Mouse (Mus musculus) cerebellum, adult 11-12 months (tissue): ENCODE data around the gene Paqr4.

Source experiments
- DNase-seq: peaks from one replicate; pipeline ENCODE4 v3.0.0; 2022

Gene Paqr4

DNA sequence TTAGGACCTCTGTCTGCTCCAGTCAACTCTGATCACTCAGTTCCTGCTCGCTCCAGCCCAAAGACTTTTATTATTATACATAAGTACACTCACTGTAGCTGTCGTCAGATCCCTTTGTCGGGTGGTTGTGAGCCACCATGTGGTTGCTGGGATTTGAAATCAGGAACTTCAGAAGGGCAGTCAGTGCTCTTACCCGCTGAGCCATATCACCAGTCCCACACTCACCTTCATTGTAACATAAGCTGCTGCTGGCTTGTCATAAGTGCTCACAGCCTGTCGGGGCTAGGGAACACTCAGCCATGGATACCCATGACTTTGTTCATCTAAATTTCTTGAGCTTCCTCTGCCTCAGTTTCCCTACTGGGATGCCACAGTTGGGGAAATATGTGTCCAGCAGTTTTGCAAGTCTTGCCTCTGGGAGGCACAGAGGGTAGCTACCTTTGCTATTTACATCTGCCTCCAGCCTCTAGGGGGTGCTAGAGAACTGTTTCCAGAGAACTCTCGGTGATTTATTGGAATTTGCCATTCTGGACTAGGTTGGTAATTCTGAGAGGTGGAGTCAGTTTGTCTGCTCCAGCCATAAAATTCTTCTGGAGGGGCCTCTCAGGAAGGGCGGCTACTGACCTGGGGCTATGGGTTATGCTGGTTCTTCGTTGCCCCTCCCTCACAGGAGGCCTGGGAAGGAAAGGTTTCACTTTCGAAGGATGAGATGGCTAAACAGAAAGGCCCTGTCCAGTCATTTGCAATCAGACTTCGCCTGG, 8.1 kb upstream of the Paqr4 start:
- DNase-seq: peak; percentile 68

DNA sequence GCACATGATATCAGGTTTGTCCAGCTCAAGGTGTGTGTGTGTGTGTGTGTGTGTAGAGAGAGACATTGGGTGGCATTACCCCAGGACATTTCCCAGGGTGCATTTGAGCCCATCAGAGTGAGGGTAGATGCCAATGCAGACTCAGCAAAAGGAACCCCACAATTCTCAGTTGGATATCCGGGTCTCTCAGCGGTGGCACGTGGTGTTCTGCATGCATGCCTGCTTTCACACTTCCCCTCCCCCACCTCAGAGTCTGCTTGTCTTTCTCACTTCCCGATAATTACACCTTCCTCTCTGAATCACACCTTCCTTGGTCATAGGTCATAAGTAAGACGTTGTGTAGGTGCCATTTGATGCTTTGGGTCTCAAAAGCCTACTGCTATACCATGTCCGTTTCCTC, 7.4 kb upstream of the Paqr4 start:
- no peak for DNase-seq

DNA sequence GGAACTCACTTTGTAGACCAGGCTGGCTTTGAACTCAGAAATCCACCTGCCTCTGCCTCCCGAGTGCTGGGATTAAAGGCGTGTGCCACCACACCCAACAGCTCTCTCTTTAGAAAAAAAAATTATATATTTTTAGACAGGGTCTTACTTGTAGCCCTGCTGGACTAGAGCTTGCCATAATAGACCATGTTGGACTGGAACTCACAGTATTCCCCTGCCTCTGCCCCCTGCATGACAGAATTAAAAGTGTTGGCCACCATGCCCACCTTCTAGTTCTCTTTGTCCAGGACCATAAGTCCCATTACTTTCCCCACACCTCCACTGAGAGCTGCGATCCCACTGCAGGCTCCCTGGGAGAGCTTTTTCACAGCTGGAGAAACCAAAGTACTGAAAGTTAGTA, 6.8 kb upstream of the Paqr4 start:
- DNase-seq: no peak

DNA sequence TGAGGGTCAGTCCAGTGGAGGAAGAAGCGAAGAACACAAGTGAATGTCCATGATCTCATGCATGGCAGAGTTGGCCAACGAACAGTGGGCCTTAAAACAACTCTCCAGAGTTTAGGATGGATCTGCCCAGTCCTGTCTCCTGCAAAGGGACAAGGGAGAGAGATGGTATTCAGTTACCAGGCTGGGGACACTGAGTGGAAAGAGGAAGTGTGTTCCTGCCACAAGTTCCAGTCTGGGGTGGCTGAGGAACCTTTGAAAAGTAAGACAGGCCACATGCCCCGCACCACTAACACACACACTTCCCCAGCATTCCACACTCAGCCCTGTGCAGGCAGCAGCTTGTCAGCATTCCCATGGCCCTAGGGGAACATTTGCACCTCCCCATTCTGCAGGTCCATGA, 6.1 kb upstream of the Paqr4 start:
- DNase-seq: peak; percentile 20

DNA sequence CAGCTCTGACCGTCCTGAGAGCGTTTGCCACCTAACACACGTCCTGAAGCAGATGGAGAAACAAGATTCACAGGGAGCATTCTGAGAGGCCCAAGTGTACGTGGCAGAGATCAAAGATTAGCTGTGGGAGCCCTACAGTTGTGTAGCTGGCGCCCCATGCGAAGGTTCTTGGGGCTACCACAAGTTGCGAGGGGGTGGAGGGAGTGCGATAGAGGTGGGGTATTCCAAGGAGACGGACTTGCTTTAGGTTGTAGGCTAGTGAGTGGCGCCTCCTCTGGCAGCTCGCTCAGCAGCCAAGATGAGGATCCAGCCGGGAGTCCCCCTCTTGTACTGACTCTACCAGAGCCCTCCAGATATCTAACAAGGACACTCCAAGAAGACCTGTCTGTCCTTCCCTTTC, 5.6 kb upstream of the Paqr4 start:
- DNase-seq: peak; percentile 42

DNA sequence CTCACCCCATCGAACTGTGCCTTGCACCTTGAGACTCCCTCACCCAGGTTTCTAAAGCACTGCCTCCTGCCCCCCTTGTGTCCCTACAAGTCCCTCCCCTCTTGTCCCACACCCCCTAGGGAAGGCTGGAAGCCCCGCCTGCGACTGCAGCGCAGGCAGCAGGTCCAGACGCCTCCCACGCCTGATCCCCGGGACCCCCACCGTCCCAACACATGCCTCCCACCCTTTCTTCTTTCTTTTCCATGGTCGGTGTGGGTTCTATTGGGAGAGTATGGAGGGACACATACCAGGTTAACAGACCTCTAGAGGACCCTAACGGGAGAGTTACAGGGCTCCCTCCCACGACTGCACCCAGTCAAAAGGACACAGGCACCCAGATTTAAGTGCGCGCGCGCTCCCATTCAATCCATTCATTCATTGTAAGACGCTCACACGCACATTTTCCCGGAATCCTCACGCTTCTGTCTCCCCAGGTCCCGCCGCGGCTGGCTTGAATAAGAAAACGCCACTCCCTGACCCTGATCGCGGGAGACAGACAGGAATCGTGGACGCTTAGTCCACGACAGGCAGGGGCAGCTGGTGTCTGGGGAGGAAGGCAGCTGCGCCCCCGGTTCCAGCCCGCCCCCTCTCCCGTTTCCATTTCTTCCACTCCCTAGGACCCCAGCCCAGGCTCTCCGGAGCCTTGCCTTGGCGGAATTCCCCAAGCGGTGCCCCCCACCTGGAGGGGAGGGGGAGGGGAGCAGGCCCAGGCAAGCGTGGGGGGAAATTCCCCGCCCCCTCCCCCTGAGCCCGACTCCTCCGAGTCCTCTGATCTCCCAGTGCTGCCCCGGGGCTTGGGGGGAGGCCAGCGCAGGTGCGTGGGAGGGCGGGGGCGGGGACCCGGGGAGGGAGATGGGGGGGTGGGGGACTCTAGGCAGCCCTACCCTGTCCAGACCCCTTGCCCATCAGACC, 4.9 kb upstream of the Paqr4 start, which contains the start of gene Kremen2:
Gene Kremen2, minus strand, starts transcription at position 533 of the 951 bp plus-strand sequence.
- peak; percentile 48 for DNase-seq

DNA sequence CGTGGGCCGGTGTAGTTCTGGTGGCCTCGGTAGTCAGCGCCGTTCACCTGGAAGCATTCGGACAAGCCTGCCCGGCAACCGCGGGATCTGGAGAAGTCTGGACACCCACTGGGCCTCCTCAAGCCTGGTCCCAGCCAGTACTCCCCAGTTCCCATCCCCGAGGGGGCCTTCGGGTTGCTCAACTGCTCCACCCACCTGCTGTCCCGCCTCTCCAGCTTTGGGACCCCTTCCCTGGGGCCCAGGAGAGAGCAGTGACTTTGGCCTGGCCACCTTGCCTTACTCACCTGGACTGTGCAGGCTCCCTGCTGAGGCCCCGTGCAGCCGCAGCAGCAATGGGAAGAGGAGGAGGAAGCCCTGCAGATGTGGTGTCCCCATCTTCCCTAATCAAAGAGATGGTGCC, 4.0 kb upstream of the Paqr4 start:
- DNase-seq: peak; percentile 52

DNA sequence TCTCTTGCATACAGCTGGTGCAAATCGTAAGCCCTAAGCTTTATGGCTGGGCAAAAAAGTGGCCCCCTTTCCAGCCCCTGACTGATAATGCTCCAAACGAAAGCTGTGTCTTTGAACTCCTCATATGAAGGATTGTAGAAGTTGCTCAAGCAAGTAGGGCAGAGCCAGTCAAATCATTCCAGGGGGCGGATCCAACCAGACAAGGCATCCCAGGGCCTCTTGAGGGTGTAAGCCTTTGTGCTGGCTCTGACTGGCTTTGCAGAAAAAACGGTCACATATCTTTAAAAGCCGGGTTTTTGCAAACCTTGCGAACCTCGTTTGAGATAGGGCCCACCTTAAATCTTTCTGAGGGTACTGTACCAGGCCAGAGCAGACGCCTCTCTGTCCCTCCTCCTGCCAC, 3.4 kb upstream of the Paqr4 start:
- peak; percentile 28 for DNase-seq

DNA sequence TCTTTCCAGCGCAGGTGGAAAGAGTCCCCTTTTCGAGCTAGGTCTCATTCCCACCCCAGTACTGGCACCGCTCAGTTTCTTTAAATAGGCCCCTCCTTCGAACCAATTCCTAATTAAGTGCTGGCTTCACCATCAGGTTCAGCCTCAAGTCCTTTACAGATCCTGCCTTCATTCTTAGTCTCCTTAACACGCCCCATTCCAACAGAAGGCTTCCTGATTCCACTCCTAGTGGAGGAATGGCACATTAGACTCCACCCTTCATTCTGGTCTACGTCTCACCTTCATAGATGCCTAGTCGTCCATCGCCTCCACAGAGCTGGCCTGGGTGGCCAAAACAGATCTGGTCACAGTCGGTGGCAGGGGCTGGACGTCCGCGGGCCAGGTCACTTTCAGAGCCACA, 2.3 kb upstream of the Paqr4 start:
- DNase-seq: no peak

DNA sequence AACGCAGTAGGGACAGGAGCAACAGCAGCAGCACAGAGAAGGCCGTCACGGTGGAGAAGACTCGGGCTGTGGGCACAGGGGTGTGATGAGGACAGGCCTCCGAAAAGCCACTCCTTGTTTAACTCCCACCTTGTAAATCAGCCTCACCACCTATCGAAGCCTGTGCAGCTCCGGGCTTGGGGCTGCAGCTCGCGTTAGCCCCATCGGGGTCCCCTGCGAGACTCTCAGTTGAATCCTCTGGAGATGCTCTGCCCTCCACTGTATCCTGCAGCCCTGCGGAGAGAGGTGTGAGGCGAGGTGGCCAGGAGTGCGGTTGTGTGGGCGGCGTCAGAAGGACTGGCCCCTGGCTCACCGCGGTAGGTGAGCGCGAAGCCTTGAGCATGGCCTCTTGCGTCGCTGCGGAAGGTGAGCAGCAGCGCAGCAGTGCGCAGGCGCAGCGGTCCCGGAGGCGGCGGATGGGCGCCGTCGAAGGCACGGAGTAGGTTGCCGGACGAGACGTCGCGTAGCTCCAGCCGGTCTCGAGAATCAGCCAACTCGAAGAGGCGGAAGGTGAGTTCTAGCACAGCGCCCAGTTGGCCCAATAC, 1.6 kb upstream of the Paqr4 start:
- DNase-seq: peak; percentile 65

DNA sequence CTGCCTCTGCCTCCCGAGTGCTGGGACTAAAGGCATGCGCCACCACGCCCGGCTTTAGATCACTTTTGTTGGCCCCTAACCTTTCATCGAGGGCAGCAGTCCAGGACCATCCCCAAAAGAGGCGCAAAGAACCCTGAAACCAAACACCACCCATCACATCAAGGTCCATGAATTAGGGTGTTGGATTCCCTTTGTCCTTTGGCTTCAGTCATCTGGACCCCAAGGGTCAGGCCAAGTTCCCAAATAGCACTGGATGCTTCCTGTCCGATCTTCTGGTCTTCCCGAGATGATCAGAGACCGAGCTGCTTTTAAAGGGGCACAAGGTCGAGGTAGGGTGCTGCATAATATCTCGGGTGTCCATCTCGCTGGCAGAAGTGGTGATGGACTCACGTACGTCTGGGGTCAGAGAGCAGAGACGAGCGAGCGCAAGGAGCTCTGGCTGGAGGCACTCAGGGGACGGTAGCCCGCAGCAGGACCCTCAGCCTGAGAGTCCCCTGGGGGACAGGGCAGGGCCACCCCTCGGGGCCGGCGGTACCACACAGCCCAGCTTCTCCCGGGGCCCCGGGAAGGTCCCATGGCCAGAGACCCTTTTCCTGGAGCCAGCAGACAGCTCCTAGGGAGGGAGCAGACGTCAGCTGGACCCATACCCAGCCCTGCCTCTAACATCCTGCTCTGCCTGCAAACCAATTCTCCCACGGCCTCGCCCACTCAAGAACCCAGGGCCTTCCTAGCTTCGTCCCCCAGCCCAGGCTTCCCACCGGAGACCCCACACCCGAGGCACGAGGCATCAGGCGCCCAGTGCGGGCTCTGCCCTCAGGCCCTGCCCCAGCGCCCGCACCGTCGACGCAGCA, 917 bp upstream of the Paqr4 start:
- peak; percentile 63 for DNase-seq

DNA sequence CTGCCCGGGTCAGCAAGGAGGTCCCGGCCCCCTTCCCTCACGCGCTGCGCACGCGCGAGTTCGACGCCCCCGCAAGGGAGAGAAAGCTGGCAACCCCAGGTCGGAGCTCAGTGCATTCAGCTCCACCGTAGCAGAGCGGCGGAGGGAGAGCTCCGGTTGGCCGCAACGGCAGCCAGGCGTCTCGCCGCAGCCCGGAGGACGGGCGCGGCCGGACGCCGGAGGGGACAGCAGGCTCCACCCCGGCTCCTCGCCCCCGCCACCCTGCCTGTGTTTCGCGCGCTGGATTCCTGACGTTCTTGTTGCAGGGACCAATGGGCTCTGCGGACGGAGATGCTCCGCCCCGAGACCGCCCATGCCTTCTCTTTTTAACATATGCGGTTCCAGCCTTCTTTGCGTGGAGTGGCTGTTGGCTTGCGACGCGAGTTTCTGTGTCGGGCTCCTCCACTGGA, 507 bp downstream of the Paqr4 start:
- peak; percentile 95 for DNase-seq

DNA sequence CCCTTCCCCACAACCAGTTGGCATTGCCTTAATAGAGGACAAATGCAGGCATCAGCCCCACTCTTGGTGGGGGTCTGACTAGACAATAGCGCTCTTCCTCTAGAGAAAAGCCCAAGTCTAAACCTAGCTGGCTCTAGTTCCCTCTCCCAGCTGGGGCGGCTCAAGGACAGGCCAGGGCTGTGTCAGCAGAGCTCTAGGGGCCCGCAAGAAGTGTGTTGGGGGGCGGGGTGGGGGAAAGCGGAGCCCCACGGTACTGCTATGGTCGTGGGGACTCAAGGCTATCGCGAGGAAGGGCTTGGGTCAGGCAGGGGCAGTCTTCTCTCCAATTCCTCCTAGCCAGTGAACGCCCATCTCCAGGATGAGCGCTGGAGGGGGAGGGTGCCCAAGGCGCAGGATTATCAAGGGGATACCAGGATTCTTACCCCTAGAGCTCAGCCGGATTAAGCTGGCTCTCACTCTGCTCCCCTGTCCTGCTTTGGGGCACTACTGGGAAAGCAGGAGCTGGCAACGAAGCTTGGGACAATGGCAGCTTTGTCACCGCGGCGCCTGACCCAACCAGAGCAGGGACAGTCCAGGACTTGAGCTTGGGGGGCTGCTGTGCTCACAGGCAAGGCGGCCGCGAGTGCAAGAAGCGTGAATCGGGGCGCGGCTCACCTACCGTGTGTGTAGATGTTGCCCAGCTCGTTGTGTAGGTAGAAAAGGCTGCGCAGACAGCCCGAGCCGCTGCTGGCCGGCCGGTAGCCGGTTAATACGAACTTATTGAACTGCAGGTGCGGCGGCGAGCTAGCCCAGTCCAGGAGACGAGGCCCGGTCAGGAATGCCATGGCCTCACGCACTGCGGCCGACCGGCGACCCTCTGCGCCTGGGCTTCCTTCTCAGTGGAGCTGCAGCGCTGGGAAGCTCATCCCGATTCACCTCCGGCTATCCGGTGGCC, 1.2 kb downstream of the Paqr4 start:
- peak; percentile 65 for DNase-seq

DNA sequence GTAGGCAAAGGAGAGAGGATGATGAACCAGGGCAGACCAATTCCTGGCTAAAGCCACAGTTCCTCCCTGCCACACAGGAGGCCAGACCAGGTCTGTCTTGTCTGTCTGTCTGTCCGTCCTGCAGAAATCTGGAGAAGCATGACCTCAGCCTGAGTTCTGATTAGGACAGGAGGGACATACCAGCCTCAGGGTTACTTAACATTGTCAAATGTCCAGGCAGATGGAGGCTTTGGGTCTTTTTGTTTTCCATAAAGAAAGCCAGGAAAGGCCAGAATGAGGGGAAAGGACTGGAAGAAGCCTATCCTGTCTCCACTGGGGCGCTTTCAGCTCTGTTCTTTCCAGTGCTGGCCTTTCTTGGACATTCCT, 1.8 kb downstream of the Paqr4 start:
- no peak for DNase-seq

DNA sequence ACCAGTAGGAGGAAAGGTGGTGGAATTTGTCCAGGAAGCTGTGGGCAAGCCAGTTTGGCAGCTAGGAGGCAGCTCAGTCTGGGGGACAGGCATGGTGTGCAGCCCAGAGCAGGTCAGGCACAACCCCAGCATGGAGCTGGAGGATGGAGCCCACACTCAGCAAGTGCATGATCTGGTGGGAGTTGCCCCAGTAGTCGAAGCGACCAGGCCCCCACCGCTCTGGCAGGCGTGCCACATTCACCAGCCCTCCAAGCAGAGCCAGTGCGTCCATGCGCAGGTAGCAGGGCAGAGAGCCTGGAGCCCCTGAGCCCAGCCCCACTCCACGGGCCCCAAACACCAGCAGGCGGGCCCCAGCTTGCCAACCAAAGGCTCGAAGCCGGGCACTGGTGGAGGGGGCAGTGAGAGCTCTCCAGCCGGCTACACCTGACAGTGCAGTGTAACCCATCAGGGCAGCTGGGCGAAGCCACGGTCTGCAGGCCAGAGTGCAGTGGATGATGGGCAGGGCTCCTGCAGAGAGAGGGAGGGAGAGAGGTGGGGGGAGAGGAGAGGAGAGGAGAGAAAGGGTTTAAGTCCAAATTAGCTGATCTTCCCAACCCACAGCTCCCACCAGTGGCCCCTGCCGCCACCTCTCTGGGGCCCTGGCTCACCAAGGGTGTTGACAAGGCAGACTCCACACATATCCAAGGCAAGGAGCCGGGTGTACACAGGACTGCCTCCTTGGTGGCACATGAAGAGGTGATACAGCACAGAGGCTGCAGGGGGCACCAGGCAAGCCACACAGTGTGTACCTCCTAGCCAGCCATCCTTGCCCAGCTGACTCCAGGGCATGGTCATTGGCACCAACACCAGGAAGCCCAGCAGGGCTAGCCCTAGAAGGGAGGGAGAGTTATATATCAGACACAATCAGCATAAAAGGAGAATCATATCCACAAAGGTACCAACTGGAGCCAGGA, 2.9 kb downstream of the Paqr4 start:
- peak; percentile 63 for DNase-seq

DNA sequence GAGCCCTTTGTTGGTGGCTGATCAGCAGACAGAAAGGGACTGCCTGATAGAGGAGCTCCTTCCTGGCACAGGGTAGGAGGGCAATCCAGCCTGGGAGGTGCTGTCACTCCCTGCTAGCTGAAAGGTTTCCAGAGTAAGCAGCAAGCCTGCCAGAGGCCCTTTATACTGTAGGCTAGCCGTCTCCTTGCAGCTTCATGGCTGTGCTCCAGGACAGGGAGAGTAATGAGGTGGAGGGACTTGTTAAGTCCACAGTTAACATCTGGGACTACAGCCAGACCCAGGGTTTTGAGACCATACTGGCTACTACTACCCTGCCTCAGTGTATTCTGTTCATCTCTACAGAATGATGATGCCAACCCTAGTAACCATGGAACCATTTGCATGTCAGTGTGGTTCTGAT, 6.3 kb downstream of the Paqr4 start:
- DNase-seq: no peak

DNA sequence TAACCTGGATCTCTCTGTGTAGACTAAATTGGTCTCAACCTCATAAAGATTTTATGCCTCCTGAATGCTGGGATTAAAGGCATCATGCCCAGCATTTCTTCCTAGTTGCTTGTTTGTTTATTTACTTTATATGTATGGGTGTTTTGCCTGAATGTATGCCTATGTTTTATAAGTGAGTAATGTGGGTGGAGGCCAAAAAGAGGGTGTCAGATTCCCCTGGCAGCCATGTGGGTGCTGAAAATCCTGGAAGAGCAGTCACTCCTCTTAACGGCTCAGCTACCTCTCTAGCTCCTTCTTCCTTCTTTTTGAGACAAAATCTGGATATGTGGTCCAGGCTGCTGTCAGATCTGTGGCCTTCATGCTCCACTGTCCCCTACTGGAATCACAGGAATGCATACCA, 10.2 kb downstream of the Paqr4 start:
- no peak for DNase-seq

DNA sequence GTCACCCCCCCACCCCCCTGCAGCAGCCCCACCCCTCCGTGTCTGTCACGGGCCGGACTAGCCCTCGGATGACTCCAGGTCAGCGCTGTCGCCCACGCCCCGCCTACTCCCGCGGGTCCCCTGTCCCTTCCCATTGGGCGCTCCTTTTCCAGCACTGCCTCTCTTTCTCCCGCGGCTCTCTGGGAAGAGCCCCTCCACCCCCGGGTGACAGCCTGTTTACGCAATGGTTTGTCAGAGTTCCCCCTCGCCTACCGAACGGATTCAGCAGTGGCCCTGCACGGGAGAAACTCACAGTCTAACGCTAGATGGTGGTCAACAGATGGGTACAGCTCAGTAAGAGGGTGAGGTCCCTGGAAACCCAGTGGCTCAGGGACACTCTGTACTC, 13.9 kb downstream of the Paqr4 start:
- DNase-seq: peak; percentile 86

DNA sequence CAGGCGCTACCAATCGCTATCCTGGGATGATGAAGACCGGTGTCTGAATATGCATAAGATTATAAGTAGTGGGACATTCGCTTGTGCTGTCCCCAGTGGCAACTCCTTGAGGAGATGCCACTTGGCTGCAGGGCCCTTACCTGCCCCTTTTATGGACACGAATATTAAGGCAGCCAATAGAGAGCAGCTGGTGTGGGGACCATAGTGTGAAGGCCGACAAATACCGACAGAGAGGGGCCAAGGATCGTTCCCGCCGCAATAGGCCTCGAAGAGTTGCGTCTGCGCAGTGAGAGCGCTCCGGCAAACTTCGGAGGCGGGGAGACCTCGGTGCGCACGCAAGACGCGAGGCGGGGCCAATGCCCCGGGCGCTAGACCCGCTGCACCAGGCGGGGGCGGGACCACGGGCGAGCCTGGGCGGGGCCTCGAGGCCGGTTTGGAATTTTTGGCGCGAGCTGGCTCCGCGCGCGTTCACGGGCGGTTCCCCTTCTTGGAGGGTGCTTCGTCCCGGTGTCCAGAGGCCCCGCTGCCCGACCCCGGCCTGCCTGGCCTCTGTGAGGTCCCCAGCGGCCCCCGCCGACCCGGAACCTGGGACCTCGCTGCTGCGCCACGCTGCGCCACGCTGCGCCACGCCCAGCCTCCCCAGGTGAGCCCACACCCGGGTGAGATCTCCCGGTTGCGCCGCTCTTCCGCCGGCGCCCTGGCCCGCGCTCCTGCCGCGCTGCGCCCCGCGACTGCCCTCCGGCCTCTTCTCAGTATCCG, 14.5 kb downstream of the Paqr4 start, which contains the start of gene Pkmyt1:
Gene Pkmyt1, plus strand, starts transcription at position 338 of the 759 bp plus-strand sequence.
- DNase-seq: peak; percentile 95
